Mouse (Mus musculus): ENCODE measurements around the gene Scube1.

The Scube1 gene

GRCm38 (mm10) chr15:83665993-83666392 lies 58.8 kb downstream of the Scube1 start:
- no peak for DNase-seq (ENCODE audit: extremely low read depth, low read depth, low spot score)

- no peak for DNase-seq (ENCODE audit: extremely low read depth, low read depth, low spot score)
Observed at GRCm38 (mm10) chr15:83664722-83665121, 60.1 kb downstream of the Scube1 start.

- no peak for DNase-seq (ENCODE audit: extremely low read depth, low read depth, low spot score)
Observed at GRCm38 (mm10) chr15:83663066-83663465, 61.8 kb downstream of the Scube1 start.

DNA sequence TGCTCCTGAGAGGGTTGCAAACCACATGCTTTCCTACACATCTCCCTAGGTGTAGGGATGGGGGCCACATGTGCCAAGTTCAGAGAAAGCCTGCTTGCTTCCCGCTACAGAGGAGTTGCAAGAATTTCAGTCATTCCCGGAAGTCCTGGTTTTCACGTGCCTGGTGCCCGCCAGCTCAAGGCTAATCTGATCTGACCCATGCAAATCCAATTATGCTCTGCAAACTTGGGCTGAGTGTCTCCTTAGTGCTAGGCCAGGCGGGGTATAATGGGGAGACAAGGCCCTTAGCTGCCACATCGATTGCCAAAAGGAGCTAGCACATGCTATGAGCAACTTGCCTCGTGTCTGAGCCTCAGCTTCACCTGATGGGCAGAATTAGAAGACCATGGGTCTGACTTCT lies 62.7 kb downstream of the Scube1 start:
- DNase-seq (ENCODE audit: extremely low read depth, low read depth, low spot score) = no peak

GRCm38 (mm10) chr15:83642518-83642917 lies 82.3 kb downstream of the Scube1 start:
- no peak for DNase-seq (ENCODE audit: extremely low read depth, low read depth, low spot score)

- DNase-seq (ENCODE audit: extremely low read depth, low read depth, low spot score) = no peak
Observed at GRCm38 (mm10) chr15:83640208-83640607, 84.6 kb downstream of the Scube1 start.

GRCm38 (mm10) chr15:83639160-83639559 lies 85.7 kb downstream of the Scube1 start:
- DNase-seq (ENCODE audit: extremely low read depth, low read depth, low spot score) = no peak

DNA sequence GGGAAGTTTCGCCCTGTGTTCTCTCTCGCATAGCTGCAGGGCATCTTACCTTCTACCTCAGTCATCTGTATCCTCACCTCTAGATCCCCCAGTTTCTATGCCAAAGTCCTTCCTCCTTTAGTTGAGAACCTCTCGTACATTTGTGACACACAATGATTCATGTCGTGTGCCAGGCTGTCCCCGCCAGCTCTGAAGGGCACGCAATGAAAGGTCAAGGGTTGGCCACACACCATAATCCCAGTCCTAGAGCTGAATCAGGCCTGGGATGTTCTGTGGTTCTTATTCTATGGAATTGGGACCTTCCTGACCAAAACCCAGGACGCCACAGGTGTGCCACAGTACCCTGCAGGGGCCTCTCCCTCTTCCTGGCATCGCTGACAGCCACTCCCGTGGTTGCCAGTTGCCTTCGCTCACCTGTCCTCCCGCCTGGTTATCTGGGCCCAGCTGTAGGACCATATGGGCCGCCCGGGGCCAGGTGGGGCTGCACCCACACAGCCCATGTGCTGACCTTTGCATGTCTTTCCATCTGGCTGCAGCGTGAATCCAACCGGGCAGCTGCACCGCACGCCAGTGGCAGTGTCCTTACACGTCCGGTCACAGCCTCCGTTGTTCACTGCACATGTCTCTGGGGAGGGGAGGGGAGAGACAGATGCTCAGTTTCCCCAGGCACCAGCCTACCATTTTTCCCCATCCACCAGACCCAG lies 86.5 kb downstream of the Scube1 start:
- no peak for DNase-seq (ENCODE audit: extremely low read depth, low read depth, low spot score)

DNA sequence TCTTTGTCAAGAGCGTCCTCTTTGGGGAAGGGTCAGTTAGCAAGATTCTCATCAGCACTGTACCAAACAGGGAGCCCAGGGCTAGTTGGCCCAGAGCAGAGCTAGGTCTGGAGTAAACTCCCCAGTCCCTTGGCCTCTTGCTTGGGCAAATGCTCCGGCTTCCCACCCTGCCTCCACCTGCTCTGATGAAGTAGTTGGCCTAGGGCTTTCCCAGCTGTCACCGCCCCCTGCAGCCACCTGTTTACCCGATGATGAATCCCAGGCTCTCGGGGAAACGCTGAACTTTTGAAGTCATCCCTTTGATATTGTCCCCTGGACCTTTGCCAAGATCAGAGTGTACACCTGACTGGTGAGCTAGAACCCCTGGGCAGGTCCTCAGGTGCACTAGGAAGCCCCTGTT lies 88.1 kb downstream of the Scube1 start:
- no peak for DNase-seq (ENCODE audit: extremely low read depth, low read depth, low spot score)

GRCm38 (mm10) chr15:83635251-83635650 lies 89.6 kb downstream of the Scube1 start:
- no peak for DNase-seq (ENCODE audit: extremely low read depth, low read depth, low spot score)

GRCm38 (mm10) chr15:83634076-83634475 lies 90.7 kb downstream of the Scube1 start:
- no peak for DNase-seq (ENCODE audit: extremely low read depth, low read depth, low spot score)

GRCm38 (mm10) chr15:83631071-83631470 lies 93.8 kb downstream of the Scube1 start:
- no peak for DNase-seq (ENCODE audit: extremely low read depth, low read depth, low spot score)

GRCm38 (mm10) chr15:83629716-83630115 lies 95.1 kb downstream of the Scube1 start:
- DNase-seq (ENCODE audit: extremely low read depth, low read depth, low spot score) = no peak

DNA sequence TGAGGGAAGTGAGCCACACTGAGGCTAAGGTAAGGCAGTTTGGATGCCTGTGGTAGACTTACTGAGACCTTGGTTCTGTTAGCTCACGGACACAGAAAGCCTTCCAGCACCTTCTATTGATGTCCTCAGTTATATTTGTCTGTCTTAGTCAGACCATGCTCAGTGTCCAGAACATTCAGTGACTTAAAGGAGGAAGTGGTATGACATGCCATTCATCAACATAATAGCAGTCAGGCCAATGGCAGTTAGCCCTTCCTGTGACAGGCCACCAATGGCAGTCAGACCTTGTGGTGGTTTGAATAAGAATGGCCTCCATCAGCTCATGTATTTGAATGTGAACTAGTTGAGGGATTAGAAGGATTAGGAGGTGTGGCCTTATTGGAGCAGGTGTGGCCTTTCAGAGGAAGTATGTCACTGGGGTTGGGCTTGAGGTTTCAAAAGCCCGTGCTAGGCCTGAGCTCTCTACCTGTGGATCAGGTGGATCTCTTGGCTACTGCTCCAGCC lies 98.6 kb downstream of the Scube1 start:
- no peak for DNase-seq (ENCODE audit: extremely low read depth, low read depth, low spot score)

- no peak for DNase-seq (ENCODE audit: extremely low read depth, low read depth, low spot score)
Observed at GRCm38 (mm10) chr15:83615245-83615644, 109.6 kb downstream of the Scube1 start.

DNA sequence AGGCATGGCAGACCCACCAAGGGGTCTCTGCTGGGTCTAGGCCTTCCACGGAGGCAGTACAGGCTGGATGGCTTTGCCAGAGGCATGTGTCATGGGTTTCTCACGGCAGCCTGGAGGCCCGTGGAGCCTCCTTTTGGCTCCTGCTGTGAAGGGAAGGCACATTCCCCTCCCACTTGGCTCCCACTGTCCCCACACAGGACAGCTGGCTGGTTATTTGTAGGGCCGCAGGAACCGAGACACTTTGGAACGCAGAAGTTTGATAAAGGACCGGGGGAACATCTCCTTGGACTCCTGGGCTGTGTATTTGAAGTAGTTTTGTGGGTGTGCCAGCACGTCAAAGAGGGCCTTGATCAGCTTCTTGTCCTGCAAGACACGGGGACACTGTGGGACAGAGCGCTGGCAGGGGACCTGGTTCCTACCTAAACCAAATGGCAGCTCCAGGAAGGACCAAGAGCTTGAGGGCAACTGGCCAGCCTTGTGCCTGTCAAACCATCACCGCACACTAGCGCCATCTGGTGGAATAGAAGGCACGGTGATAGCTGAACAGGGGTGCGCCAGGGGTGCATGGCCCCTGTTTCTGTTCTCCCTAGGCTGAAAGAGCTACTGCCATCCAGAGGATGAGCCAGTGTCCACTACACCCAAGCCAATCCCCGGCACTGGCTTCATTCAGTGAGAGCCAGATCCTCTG lies 117.6 kb downstream of the Scube1 start:
- no peak for DNase-seq (ENCODE audit: extremely low read depth, low read depth, low spot score)

DNA sequence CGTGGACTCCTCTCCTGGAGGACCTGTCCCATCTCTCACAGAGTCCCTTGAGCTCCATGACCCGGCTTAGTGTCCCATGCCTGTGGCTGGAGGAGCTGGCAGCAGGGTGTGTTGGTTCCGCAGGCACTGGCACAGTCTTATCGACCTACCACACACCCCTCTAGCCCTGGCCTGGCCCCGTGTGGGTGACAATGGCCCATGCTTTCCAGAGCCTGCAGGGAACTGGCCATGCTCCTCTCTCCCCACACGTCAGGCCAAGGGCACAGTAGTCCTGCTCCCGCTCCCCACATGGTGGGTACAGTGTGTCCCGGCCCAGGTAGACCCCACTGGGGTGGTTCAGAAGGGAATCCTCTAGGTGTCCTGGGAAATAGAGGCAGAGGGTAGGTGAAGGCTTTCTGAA lies 118.1 kb downstream of the Scube1 start:
- no peak for DNase-seq (ENCODE audit: extremely low read depth, low read depth, low spot score)

GRCm38 (mm10) chr15:83606216-83606615 lies 118.6 kb downstream of the Scube1 start:
- DNase-seq (ENCODE audit: extremely low read depth, low read depth, low spot score) = no peak

- DNase-seq (ENCODE audit: extremely low read depth, low read depth, low spot score) = no peak
Observed at GRCm38 (mm10) chr15:83603426-83603825, 121.4 kb downstream of the Scube1 start.

- DNase-seq (ENCODE audit: extremely low read depth, low read depth, low spot score) = no peak
Observed at GRCm38 (mm10) chr15:83603046-83603396, 121.8 kb downstream of the Scube1 start.

DNA sequence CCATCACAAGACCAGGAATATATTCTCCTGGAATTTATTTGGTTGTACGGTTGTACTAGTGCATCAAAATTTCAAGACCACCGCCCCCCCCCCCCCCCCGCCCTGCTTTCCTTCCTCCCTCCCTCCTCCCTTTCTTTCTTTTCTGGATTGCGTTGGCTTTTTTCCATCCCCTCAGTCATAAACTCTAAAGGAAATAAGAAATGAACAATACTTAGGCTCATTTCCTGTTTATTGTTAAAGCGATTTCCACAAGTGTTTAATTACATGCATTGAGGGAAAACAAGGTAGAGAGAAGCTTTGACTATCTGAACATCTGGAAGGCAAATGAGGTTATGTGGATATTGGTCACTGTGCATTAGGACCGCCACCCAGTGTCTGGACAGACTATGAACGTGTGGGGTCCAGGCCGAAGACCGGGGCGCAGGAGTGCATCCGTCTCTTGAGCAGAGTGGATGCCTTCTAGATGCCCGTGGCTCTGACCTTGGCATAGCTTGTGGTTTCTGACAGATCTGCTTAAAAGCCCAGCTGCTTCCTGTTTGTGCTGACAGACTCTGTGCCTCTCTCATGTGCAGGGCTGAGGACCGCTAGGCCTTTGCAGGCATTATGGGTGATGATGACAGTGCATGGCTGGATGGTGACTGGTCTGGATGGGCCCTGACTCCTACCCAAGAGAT lies 122.3 kb downstream of the Scube1 start:
- DNase-seq (ENCODE audit: extremely low read depth, low read depth, low spot score) = no peak

DNA sequence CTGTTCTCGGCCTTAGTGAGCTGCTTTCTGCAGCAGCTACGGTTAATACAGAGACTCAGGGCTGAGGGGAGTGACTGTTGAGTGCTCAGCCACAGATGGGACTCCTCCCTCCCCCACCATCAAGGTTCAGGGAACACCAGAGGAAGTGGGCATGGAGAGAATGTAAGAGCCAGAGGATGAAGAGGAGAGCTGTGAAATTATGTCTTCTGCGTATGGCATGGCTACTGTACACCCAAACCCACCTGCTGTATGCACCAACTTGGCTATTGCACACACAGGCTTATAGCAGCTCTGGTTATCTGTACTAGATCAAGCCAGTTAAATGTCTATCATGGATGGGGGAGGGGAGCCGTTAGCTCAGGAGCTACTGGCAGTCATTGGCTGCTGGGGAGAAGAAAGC lies 123.6 kb downstream of the Scube1 start:
- DNase-seq (ENCODE audit: extremely low read depth, low read depth, low spot score) = no peak
